ENCODE assay signal across 19 mouse cellular contexts in genomic region chr17:27074849-27075745, GRCm38 (mm10). TPM values are rescaled to one million over a fixed set of nuclear protein-coding genes. Genes with fewer than 3 reads are reported as not detected.
DNase-seq lines count a peak whose midpoint lies in the region; ATAC-seq and TF ChIP-seq lines count a peak whose summit lies in the region.
"Had no signal": no experiment of that assay in that cellular context is flagged by ENCODE, and none has a peak within 500 bp of the region (broad histone marks: within the 10 kb centered on the region; RNA-seq: fewer than 3 reads in every experiment).

No protein-coding gene starts in this region.

- H3K4me3 ChIP-seq in hindbrain, postnatal 0 days (ENCODE audit: low read length), result no peak overlapping the region
- H3K4me3 ChIP-seq in hindbrain, embryonic 12.5 days, result no peak overlapping the region
- H3K4me3 ChIP-seq: embryonic facial prominence, embryonic 12.5 days; forebrain, embryonic 15.5 days; heart, embryonic 13.5 days; hindbrain, embryonic 13.5 days; lung, embryonic 15.5 days; midbrain, embryonic 10.5 days; myocyte had no signal

- no peak for DNase-seq in hindbrain, postnatal 0 days (ENCODE audit: low spot score)
- DNase-seq in B cell, adult 2 months, result peak; percentile 19 to 34
- peak; percentile 50 for DNase-seq in T-cell, adult 2 months (ENCODE audit: low spot score)
- DNase-seq in ovary, adult 18-20 months (ENCODE audit: low spot score), result no peak
- no peak for DNase-seq in spleen, postnatal 4 days (ENCODE audit: low spot score in 2 of 2)
- DNase-seq: adrenal gland, adult 2 months; gastrocnemius, postnatal 14 days; kidney, adult 8-10 months had no signal

- no peaks in the 10 kb centered on the region for H3K36me3 ChIP-seq in hindbrain, postnatal 0 days (ENCODE audit: insufficient read depth, low read length)
- no peaks in the 10 kb centered on the region for H3K36me3 ChIP-seq in hindbrain, embryonic 12.5 days
- H3K36me3 ChIP-seq: embryonic facial prominence, embryonic 12.5 days; forebrain, embryonic 15.5 days; hindbrain, embryonic 13.5 days; lung, embryonic 15.5 days; midbrain, embryonic 10.5 days had no signal

- H3K27ac ChIP-seq in hindbrain, postnatal 0 days, result 0 out of 2 replicates have a peak overlapping the region, but pooled peaks have one; percentile 3
- H3K27ac ChIP-seq in hindbrain, embryonic 12.5 days, result no peak overlapping the region
- H3K27ac ChIP-seq: embryonic facial prominence, embryonic 12.5 days; forebrain, embryonic 15.5 days; heart, embryonic 13.5 days; hindbrain, embryonic 13.5 days; lung, embryonic 15.5 days; midbrain, embryonic 10.5 days had no signal

- ATAC-seq in hindbrain, postnatal 0 days, result no peak
- ATAC-seq in hindbrain, embryonic 12.5 days (ENCODE audit: low FRiP score), result no peak
- peak; percentile 50 for ATAC-seq in megakaryocyte, adult 5-6 weeks (ENCODE audit: poor library complexity, severe bottlenecking)
- ATAC-seq: forebrain, embryonic 15.5 days; Patski had no signal

- no peaks in the 10 kb centered on the region for H3K9me3 ChIP-seq in hindbrain, postnatal 0 days (ENCODE audit: low read length)
- no peaks in the 10 kb centered on the region; the same call in 1 of the 2 replicates for H3K9me3 ChIP-seq in hindbrain, embryonic 12.5 days (replicated peaks)
- H3K9me3 ChIP-seq: embryonic facial prominence, embryonic 12.5 days; forebrain, embryonic 15.5 days; hindbrain, embryonic 13.5 days; lung, embryonic 15.5 days had no signal

- TF ChIP-seq CTCF in hindbrain, postnatal 0 days (IDR thresholded peaks at IDR 0.05; ENCODE audit: low read depth), result no peak

- WGBS in hindbrain, postnatal 0 days, result 75% methylated on average over 17 of the region's 17 CpGs
- WGBS in hindbrain, embryonic 12.5 days, result 86% methylated on average over 17 of the region's 17 CpGs

- no peaks in the 10 kb centered on the region for H3K27me3 ChIP-seq in hindbrain, postnatal 0 days (ENCODE audit: insufficient read depth, low read length)
- H3K27me3 ChIP-seq in hindbrain, embryonic 12.5 days, result no peaks in the 10 kb centered on the region
- H3K27me3 ChIP-seq: CH12.LX; embryonic facial prominence, embryonic 12.5 days; forebrain, embryonic 15.5 days; heart, embryonic 13.5 days; hindbrain, embryonic 13.5 days; lung, embryonic 15.5 days; Patski had no signal

- no peak overlapping the region for H3K9ac ChIP-seq in hindbrain, postnatal 0 days (replicated peaks; ENCODE audit: low read length)
- no peak overlapping the region for H3K9ac ChIP-seq in hindbrain, embryonic 12.5 days
- H3K9ac ChIP-seq: embryonic facial prominence, embryonic 12.5 days; forebrain, embryonic 15.5 days; heart, embryonic 13.5 days; hindbrain, embryonic 13.5 days; lung, embryonic 15.5 days had no signal

- H3K4me1 ChIP-seq in hindbrain, postnatal 0 days (ENCODE audit: insufficient read depth, low read length), result peaks cover 4% of the 10 kb centered on the region; the same call in 1 of the 2 replicates
- peaks cover 4% of the 10 kb centered on the region for H3K4me1 ChIP-seq in hindbrain, embryonic 12.5 days
- H3K4me1 ChIP-seq: forebrain, embryonic 15.5 days; lung, embryonic 15.5 days had no signal

- no peak overlapping the region for H3K4me2 ChIP-seq in hindbrain, postnatal 0 days (ENCODE audit: low read depth, low read length)
- H3K4me2 ChIP-seq in hindbrain, embryonic 12.5 days (replicated peaks), result no peak overlapping the region
- H3K4me2 ChIP-seq: embryonic facial prominence, embryonic 12.5 days; forebrain, embryonic 15.5 days; heart, embryonic 13.5 days; hindbrain, embryonic 13.5 days; lung, embryonic 15.5 days had no signal

RNA-seq across cellular contexts. Expression of gene Itpr3, which starts 18.0 kb away (rescaled TPM):
- total RNA-seq in hindbrain, postnatal 0 days (2014; rRNA removed), result 2.3 and 4.0 TPM in 2 replicates
- polyA plus RNA-seq in hindbrain, postnatal 0 days (2015; fragmentation: Nextera tagmentation; extraction: Ambion mirVana), result 0.58 TPM in 2 replicates
- polyA plus RNA-seq in hindbrain, embryonic 12.5 days (2016; fragmentation: Nextera tagmentation; extraction: Ambion mirVana), result 2.5 and 2.8 TPM in 2 replicates
- total RNA-seq in megakaryocyte, adult 5-6 weeks (2015), result 5.9 and 6.2 TPM in 2 replicates
- total RNA-seq in megakaryocyte, adult 5-6 weeks (2017), result 10.9 and 12.2 TPM in 2 replicates

RNA-seq across cellular contexts. Expression of gene Bak1, which starts 46.3 kb away (rescaled TPM):
- 62.9 and 70.8 TPM in 2 replicates for total RNA-seq in hindbrain, postnatal 0 days (2014; rRNA removed)
- polyA plus RNA-seq in hindbrain, postnatal 0 days (2015; fragmentation: Nextera tagmentation; extraction: Ambion mirVana), result 4.0 and 4.2 TPM in 2 replicates
- polyA plus RNA-seq in hindbrain, embryonic 12.5 days (2016; fragmentation: Nextera tagmentation; extraction: Ambion mirVana), result 3.3 and 3.5 TPM in 2 replicates
- total RNA-seq in megakaryocyte, adult 5-6 weeks (2015), result 115 and 120 TPM in 2 replicates
- total RNA-seq in megakaryocyte, adult 5-6 weeks (2017), result 70.4 and 71.5 TPM in 2 replicates

RNA-seq across cellular contexts. Expression of gene Uqcc2, which starts 58.6 kb away (rescaled TPM):
- 230 and 283 TPM in 2 replicates for total RNA-seq in hindbrain, postnatal 0 days (2014; rRNA removed)
- 427 and 445 TPM in 2 replicates for polyA plus RNA-seq in hindbrain, postnatal 0 days (2015; fragmentation: Nextera tagmentation; extraction: Ambion mirVana)
- polyA plus RNA-seq in hindbrain, embryonic 12.5 days (2016; fragmentation: Nextera tagmentation; extraction: Ambion mirVana), result 263 and 312 TPM in 2 replicates
- 92.0 and 94.4 TPM in 2 replicates for total RNA-seq in megakaryocyte, adult 5-6 weeks (2015)
- 88.7 and 110 TPM in 2 replicates for total RNA-seq in megakaryocyte, adult 5-6 weeks (2017)

Comparison
In these comparisons a context has a peak if more than half of its experiments do, and no peak if none do; other contexts are left out.
1. DNase-seq: peak in B cell, adult 2 months (2 of 2) and T-cell, adult 2 months (single experiment); none in hindbrain, postnatal 0 days (single experiment), ovary, adult 18-20 months (single experiment) and spleen, postnatal 4 days (0 of 2).